Mouse (Mus musculus) forebrain, postnatal 0 days (tissue): Measurements from ENCODE around the gene Cacng8. TPM values are rescaled to one million over a fixed set of nuclear protein-coding genes. Genes with fewer than 3 reads are reported as not detected.

ENCODE experiments used
- ATAC-seq: fragments of 200-750 bp; cut with Nextera tagmentation; 2 replicates; pipeline ENCODE4 v1.8.0; 2017; ENCODE audit warnings: mild to moderate bottlenecking, moderate library complexity
- DNase-seq: peaks from one replicate; pipeline ENCODE4 v3.0.0-alpha.2; 2015
- H3K27ac ChIP-seq: fragments of 300-500 bp; sonication (generic); 2 replicates; pipeline ENCODE4 v1.5.1; 2014; ENCODE audit warnings: low read depth, mild to moderate bottlenecking, antibody characterized with exemption, low read length, moderate library complexity, mixed read lengths
- H3K27me3 ChIP-seq: fragments of 300-500 bp; sonication (generic); 2 replicates; pipeline ENCODE4 v1.6.1; 2014; ENCODE audit warnings: mild to moderate bottlenecking, low read length, mixed read lengths; ENCODE audit not compliant: insufficient read depth
- H3K36me3 ChIP-seq: fragments of 300-500 bp; sonication (generic); 2 replicates; pipeline ENCODE4 v1.6.1; 2014; ENCODE audit warnings: mild to moderate bottlenecking, moderate library complexity; ENCODE audit not compliant: insufficient read depth
- H3K4me1 ChIP-seq: fragments of 300-500 bp; sonication (generic); 2 replicates; pipeline ENCODE4 v1.6.1; 2014; ENCODE audit warnings: antibody characterized with exemption; ENCODE audit not compliant: insufficient read depth
- H3K4me2 ChIP-seq: fragments of 300-500 bp; sonication (generic); 2 replicates; pipeline ENCODE4 v1.6.1; 2014; ENCODE audit warnings: low read depth, mild to moderate bottlenecking, moderate library complexity
- H3K4me3 ChIP-seq: fragments of 300-500 bp; sonication (generic); 2 replicates; pipeline ENCODE4 v1.5.1; 2014; ENCODE audit warnings: low read depth, low read length, mixed read lengths
- H3K9ac ChIP-seq: fragments of 300-500 bp; sonication (generic); 2 replicates; pipeline ENCODE4 v1.6.1; 2014; ENCODE audit warnings: mild to moderate bottlenecking
- H3K9me3 ChIP-seq: fragments of 300-500 bp; sonication (generic); 2 replicates; pipeline ENCODE4 v1.6.1; 2016; ENCODE audit warnings: low read length
- CTCF ChIP-seq: sonication (generic); IDR thresholded peaks from 2 replicates; pipeline ENCODE4 v1.5.1; 2016; ENCODE audit warnings: antibody characterized with exemption, control low read depth, low read depth
- WGBS: fragments of 180-500 bp; shearing (Covaris S2); extraction: QIAGEN DNeasy Blood & Tissue Kit; methylation state at CpG from one replicate; pipeline ENCODE4 v1.1.7; 2014; 5-methylcytosine and 5-hydroxymethylcytosine counted together
- polyA plus RNA-seq: library from polyadenylated mRNA; unstranded; fragments of >200 nt; fragmentation: Nextera tagmentation; extraction: Ambion mirVana; gene quantifications from 2 replicates; pipeline ENCODE4 v1.2.1, GENCODE M21; 2015
- total RNA-seq: library from RNA; depleted of rRNA; stranded (reverse); fragments of >200 nt; gene quantifications from 2 replicates; pipeline ENCODE4 v1.2.3, GENCODE M21; 2014

Cacng8 gene
- total and polyA plus RNA-seq, 2 experiments from 2014 or later, result 17.8 to 42.2 TPM

- no peak for ATAC-seq
- peak overlapping the region; percentile 83 for H3K4me2 ChIP-seq
- no peak overlapping the region for H3K9ac ChIP-seq
- 88% methylated on average over 18 of the region's 18 CpGs for WGBS
- no peaks in the 10 kb centered on the region for H3K36me3 ChIP-seq
- no peak for TF ChIP-seq CTCF
- no peak overlapping the region for H3K4me3 ChIP-seq
- DNase-seq, result no peak
- H3K27ac ChIP-seq, result no peak overlapping the region
- peaks cover 16% of the 10 kb centered on the region for H3K4me1 ChIP-seq
- no peaks in the 10 kb centered on the region for H3K9me3 ChIP-seq
- no peaks in the 10 kb centered on the region for H3K27me3 ChIP-seq
Measured at GRCm38 (mm10) chr7:3387761-3388160, 2.7 kb upstream of the Cacng8 start.

- ATAC-seq (no peak), DNase-seq (no peak)
- Histone ChIP-seq H3K9me3 (no peaks in the 10 kb centered on the region), H3K4me3 (peak overlapping the region; percentile 49), H3K36me3 (no peaks in the 10 kb centered on the region), H3K9ac (no peak overlapping the region), H3K4me2 (peak overlapping the region; percentile 83), H3K27ac (no peak overlapping the region), H3K4me1 (peaks cover 16% of the 10 kb centered on the region), H3K27me3 (no peaks in the 10 kb centered on the region)
- WGBS, result 57% methylated on average over 6 of the region's 6 CpGs
- TF ChIP-seq CTCF, result no peak
Measured at GRCm38 (mm10) chr7:3388885-3389284, 1.6 kb upstream of the Cacng8 start.

GRCm38 (mm10) chr7:3389444-3390412 lies 755 bp upstream of the Cacng8 start:
- Histone ChIP-seq H3K27ac (peak overlapping the region; percentile 78), H3K9ac (peak overlapping the region; percentile 76), H3K27me3 (no peaks in the 10 kb centered on the region), H3K4me2 (peak overlapping the region; percentile 83), H3K4me3 (peak overlapping the region; percentile 49), H3K9me3 (no peaks in the 10 kb centered on the region), H3K4me1 (peaks cover 16% of the 10 kb centered on the region), H3K36me3 (0 out of 2 replicates have a peak, but pooled peaks cover 5% of the 10 kb centered on the region)
- peak; percentile 91 for DNase-seq
- WGBS, result 2% methylated on average over 17 of the region's 17 CpGs
- no peak for TF ChIP-seq CTCF
- ATAC-seq, result peak; percentile 73

GRCm38 (mm10) chr7:3391081-3391451 lies 583 bp downstream of the Cacng8 start:
- Histone ChIP-seq H3K4me3 (peak overlapping the region; percentile 49), H3K9ac (peak overlapping the region; percentile 76), H3K4me1 (peaks cover 16% of the 10 kb centered on the region), H3K27me3 (no peaks in the 10 kb centered on the region), H3K27ac (peak overlapping the region; percentile 78), H3K9me3 (no peaks in the 10 kb centered on the region), H3K4me2 (peak overlapping the region; percentile 83), H3K36me3 (0 out of 2 replicates have a peak, but pooled peaks cover 7% of the 10 kb centered on the region)
- under 1% methylated on average over 12 of the region's 12 CpGs for WGBS
- DNase-seq (no peak), ATAC-seq (no peak; the same call in 1 of the 2 replicates)
- TF ChIP-seq CTCF, result no peak

- Histone ChIP-seq H3K4me3 (peak overlapping the region; percentile 49), H3K4me1 (peaks cover 16% of the 10 kb centered on the region), H3K4me2 (peak overlapping the region; percentile 83), H3K9ac (peak overlapping the region; percentile 76), H3K27me3 (no peaks in the 10 kb centered on the region), H3K36me3 (0 out of 2 replicates have a peak, but pooled peaks cover 7% of the 10 kb centered on the region), H3K9me3 (no peaks in the 10 kb centered on the region), H3K27ac (peak overlapping the region; percentile 78; the same call in 1 of the 2 replicates)
- WGBS, result 13% methylated on average over 4 of the region's 4 CpGs
- TF ChIP-seq CTCF, result no peak
- DNase-seq (peak; percentile 41), ATAC-seq (peak; percentile 37)
Measured at GRCm38 (mm10) chr7:3391809-3392208, 1.3 kb downstream of the Cacng8 start.

- 0 out of 2 replicates have a peak, but pooled peaks have one; percentile 20 for ATAC-seq
- H3K4me3 ChIP-seq, result no peak overlapping the region
- DNase-seq, result no peak
- H3K36me3 ChIP-seq, result 0 out of 2 replicates have a peak, but pooled peaks cover 11% of the 10 kb centered on the region
- H3K9me3 ChIP-seq, result no peaks in the 10 kb centered on the region
- H3K27ac ChIP-seq, result no peak overlapping the region
- peaks cover 8% of the 10 kb centered on the region for H3K4me1 ChIP-seq
- no peak overlapping the region for H3K9ac ChIP-seq
- no peaks in the 10 kb centered on the region for H3K27me3 ChIP-seq
- 41% methylated on average over 10 of the region's 10 CpGs for WGBS
- H3K4me2 ChIP-seq, result peak overlapping the region; percentile 6
- TF ChIP-seq CTCF, result no peak
Measured at GRCm38 (mm10) chr7:3397355-3397754, 6.9 kb downstream of the Cacng8 start.

- TF ChIP-seq CTCF, result peak; percentile 31; the same call in 1 of the 2 replicates
- no peaks in the 10 kb centered on the region for H3K27me3 ChIP-seq
- ATAC-seq (peak; percentile 65), DNase-seq (no peak)
- H3K9ac ChIP-seq, result no peak overlapping the region
- peaks cover 4% of the 10 kb centered on the region; the same call in 1 of the 2 replicates for H3K4me1 ChIP-seq
- no peak overlapping the region for H3K4me3 ChIP-seq
- H3K27ac ChIP-seq, result no peak overlapping the region
- 13% methylated on average over 7 of the region's 7 CpGs for WGBS
- peak overlapping the region; percentile 6 for H3K4me2 ChIP-seq
- 0 out of 2 replicates have a peak, but pooled peaks cover 11% of the 10 kb centered on the region for H3K36me3 ChIP-seq
- no peaks in the 10 kb centered on the region for H3K9me3 ChIP-seq
Measured at GRCm38 (mm10) chr7:3397797-3398196, 7.3 kb downstream of the Cacng8 start.
